Mouse (Mus musculus): ENCODE results near the gene Jdp2.

Gene Jdp2

GRCm38 (mm10) chr12:85598611-85599477 lies at the start of gene Jdp2:
Jdp2 (plus strand) TSS chr12:85599027.
- peak; percentile 78 for DNase-seq

GRCm38 (mm10) chr12:85549661-85550060 lies 49.2 kb upstream of the Jdp2 start:
- DNase-seq: no peak

DNA sequence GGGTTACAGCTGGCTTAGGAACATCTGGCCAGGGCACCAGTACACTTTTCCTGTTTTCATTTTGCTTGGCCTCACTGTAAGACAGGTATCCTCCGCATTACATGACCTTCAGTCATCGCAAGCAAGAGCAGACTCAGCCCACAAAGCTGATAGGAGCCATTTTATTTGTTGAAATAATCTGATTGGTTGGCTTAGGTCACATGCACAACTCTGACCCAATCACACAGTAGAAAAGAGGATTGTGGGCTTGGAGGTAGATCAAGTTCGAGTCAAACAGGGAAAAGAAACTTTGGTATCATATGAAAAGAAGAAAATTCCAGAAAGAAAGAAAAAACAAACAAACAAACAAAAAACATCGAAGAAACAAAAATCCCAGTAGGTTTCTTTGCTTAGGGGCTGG lies 48.4 kb upstream of the Jdp2 start:
- no peak for DNase-seq

DNA sequence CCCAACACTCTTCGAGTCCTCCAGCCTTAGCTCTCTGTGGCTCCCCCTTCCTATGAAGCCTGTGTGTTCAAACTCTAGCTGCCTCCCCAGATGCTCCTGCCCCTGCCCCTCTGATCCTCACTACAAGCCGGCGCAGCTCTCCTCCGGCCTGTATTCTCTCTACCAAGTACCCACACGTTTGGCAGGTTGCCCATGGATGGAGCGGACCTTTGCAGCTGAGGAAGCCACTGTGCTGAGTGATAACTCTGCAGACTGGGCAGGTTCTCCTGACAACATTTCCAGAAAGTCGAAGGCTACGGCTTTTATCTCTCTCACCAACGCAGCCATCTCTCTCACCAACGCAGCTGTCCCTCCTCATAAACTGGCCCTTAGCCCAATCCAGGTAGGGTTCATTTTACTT lies 39.5 kb upstream of the Jdp2 start:
- DNase-seq: no peak

DNA sequence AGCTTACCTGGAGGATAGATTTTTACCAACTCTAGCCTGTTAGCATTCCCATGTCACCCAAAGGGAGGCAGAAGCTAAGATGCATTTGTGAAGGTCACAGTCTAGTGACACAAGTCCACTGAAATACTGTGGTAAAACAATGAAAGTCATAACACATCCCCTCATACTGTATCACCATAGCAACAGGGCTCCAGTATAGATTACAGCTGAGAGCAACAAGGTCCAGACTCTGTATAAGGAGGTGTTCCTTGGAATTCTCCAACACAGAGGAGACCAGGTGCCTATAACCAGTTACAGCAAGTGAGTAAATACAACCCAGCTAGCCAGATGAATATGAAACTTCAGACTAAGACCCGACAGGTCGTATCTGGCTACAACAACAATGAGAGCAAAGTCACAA lies 33.4 kb upstream of the Jdp2 start:
- no peak for DNase-seq

GRCm38 (mm10) chr12:85568298-85568697 lies 30.5 kb upstream of the Jdp2 start:
- DNase-seq: no peak

GRCm38 (mm10) chr12:85569393-85570157 lies 29.3 kb upstream of the Jdp2 start:
- DNase-seq: no peak

DNA sequence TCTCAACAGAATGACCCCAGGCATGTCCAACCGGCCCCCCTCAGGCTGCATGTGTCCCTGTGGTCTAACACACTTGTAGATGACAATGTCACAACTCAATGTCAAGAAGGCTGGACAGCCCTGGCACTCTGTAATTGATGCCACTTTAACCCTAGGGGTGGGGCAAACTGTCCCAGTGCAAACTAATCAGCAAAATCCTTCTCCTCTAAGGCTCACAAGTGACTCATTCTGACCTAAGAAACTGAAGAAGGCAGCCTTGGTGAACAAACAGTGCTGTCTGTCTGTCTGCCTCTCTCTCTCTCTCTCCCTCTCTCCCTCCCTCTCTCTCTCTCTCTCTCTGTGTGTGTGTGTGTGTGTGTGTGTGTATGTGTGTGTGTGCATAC lies 28.7 kb upstream of the Jdp2 start:
- DNase-seq: no peak

DNA sequence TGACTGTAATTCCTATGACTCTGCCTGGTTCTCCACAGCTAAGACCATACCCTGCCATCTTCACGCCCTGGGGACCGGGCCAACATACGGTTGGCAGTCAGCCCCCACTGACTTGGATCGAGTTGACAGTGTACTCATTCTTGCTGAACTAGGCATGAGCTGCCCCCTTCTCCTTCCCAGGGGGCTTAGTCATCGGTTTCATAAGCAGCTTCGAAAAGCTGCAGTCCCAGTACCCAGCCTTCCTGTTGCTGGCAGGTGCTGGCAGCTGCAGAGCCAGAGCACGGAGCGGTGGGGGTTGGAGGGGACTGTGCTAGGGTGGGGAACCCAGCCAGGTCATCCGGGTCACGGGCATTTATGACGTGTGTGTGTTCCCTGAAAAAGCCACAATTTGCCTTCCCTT lies 27.5 kb upstream of the Jdp2 start:
- DNase-seq: peak; percentile 45 to 53

GRCm38 (mm10) chr12:85572047-85572475 lies 26.8 kb upstream of the Jdp2 start:
- DNase-seq: peak; percentile 46 to 49

- DNase-seq: no peak
Measured at GRCm38 (mm10) chr12:85574806-85575495, 23.9 kb upstream of the Jdp2 start.

GRCm38 (mm10) chr12:85575496-85575840 lies 23.4 kb upstream of the Jdp2 start:
- no peak for DNase-seq

DNA sequence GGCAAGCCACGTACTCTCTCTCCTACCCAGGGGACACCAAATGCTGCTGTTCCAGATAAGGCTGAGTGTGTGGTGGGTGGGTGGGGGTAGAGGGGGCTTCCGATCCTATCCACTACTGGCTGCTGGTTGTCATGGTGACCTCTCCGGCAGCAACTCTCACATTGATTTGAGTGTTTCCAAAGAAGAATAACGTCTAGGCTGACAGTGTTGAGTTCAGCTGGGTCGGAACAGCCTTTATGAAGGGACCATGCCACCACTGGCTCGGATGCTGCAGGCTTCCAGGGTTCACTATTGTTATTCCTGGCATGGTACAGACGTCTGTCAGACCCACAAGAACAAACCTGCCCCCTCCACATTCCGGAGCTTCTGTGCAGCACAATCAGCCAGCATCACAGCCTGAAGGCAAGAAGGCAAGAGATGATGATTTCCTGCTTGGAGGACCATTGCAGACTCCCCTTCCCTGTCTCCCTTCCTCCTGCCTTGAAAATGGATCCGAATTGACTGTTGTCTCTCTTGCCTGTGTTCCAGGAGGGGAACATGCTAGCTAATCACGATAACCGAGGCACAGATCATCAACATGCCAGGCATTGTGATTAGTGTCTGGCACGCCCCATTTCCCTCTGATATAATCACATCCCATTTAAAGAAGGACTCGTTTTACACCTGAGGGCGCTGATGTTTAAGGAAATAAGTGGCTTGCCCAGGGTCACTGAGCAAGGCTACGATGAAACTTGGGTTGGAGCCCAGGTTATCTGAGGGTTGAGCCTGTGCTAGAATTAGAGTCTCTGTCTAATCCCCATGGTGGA lies 17.4 kb upstream of the Jdp2 start:
- DNase-seq: no peak

- DNase-seq: no peak
Measured at GRCm38 (mm10) chr12:85582067-85582316, 16.8 kb upstream of the Jdp2 start.

- no peak for DNase-seq
Measured at GRCm38 (mm10) chr12:85585761-85586258, 13.0 kb upstream of the Jdp2 start.

DNA sequence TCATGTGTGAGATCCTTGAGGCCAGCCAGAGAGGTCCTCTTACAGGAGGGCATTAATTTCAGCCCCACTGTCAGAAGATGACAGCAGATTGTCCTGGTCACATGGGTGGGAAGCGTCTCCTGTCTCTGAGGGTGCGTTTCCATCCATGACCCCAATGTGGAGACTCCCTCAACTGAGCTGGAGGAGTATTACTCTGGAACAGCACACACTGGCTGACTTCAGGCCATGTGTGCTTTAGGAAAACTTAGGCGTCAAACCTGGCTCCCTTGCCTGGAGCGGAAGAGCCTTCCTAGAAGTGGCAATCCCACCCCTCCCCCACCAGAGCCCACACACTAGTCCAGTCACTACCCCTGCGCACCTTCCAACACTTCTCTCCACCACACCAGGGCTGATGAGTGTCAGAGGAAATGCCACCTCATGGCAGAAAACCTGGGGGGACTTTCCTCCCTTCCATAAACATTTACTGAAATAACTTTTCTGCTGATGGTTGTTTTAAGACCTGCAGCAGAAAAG lies 8.9 kb upstream of the Jdp2 start:
- DNase-seq: no peak

- no peak for DNase-seq
Measured at GRCm38 (mm10) chr12:85592943-85593342, 5.9 kb upstream of the Jdp2 start.

DNA sequence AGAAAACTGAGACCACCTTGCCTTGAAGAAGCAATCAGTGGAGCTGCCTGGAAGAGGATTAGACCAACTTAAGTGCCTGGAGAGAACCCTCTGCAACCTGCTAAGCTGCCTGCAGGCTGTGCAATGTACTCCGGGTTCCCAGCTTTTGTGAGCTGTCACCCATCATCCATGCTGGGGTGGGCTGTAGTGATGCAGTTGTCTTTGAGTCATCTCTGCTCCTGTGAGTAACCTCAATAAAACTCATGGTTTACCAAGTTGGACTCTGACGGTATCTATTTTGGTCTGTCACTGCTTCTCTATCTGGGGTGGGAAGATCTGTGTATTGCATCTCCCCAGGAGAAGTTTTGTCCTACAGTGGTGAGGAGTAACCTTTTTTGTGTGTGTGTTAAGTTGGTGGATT lies 4.4 kb upstream of the Jdp2 start:
- no peak for DNase-seq

GRCm38 (mm10) chr12:85598053-85598452 lies 774 bp upstream of the Jdp2 start:
- no peak for DNase-seq

- peak; percentile 58 to 59 for DNase-seq
Measured at GRCm38 (mm10) chr12:85599478-85600152, 788 bp downstream of the Jdp2 start.

DNA sequence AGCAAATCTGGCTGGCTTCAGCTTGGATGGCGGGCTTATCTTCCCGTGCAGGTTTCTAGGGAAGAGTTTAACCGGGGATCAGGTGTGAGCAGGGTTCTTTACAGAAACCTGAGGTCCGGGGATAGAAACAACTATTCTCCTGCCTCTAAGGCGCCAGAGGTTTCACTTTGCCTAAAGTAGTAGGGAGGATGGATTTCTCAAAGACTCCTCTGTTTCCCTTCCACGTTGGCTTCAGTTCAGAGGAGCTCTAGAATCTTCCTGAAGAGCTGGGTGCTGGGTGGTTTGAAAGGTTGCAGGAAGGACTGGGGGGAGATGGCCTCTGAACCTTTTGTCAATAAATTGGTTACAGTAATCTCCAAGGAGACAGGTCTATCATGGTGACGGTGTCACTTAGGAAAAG lies 1.8 kb downstream of the Jdp2 start:
- no peak for DNase-seq

- DNase-seq: peak; percentile 29 to 33
Measured at GRCm38 (mm10) chr12:85601531-85601930, 2.7 kb downstream of the Jdp2 start.

All from cerebellum, postnatal 36 days (tissue).